Comparison of ENCODE assay signal across 14 mouse cellular contexts in the genomic region with DNA sequence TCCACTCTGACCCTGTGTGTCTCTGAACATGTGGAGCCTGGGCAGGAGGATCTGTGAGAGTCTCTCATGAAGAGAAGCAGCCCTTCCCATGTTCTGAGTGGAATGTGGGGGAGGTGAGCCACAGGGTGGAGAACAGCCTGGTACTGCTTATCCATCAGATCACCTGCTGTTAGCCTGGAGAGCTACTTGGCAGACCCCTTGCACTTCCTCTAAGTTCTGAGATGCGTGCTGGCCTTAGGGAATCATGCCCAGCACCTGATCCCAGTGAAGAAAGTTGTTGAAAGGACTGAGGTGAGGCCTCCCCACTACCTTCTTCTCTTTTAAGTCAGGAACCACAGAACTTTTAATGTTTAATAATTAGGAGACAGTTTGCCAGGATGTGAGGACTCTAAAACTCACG. TPM values are rescaled to one million over a fixed set of nuclear protein-coding genes. Genes with fewer than 3 reads are reported as not detected.
DNase-seq lines count a peak whose midpoint lies in the region; ATAC-seq and TF ChIP-seq lines count a peak whose summit lies in the region.
"Not testable (repeated sequence)": the region's sequence is repeated elsewhere in the genome, so short reads cannot be mapped to it uniquely, and the experiment has no call there.
"Had no signal": no experiment of that assay in that cellular context is flagged by ENCODE, and none has a peak within 500 bp of the region (broad histone marks: within the 10 kb centered on the region; RNA-seq: fewer than 3 reads in every experiment).

No protein-coding gene starts in this region.

- 44% methylated on average over 2 of the region's 2 CpGs for WGBS in heart, embryonic 10.5 days
- WGBS in heart, embryonic 15.5 days, result 35% methylated on average over 2 of the region's 2 CpGs
- 61% methylated on average over 2 of the region's 2 CpGs for WGBS in stomach, postnatal 0 days

- TF ChIP-seq EP300 in stomach, postnatal 0 days (optimal IDR thresholded peaks at IDR 0.05), result not testable (repeated sequence)

- H3K27me3 ChIP-seq in G1E (ENCODE audit: insufficient read depth, low read length); heart, embryonic 10.5 days (ENCODE audit: insufficient read depth, poor library complexity, severe bottlenecking); heart, embryonic 15.5 days; stomach, postnatal 0 days (ENCODE audit: control insufficient read depth, insufficient read depth, low read length): not testable (repeated sequence)

- H3K4me1 ChIP-seq in G1E (ENCODE audit: insufficient read depth, low read depth, low read length); heart, embryonic 10.5 days; heart, embryonic 15.5 days (replicated peaks); stomach, postnatal 0 days (replicated peaks; ENCODE audit: control insufficient read depth, insufficient read depth): not testable (repeated sequence)

- not testable (repeated sequence) for H3K9me3 ChIP-seq in G1E (replicated peaks); heart, embryonic 10.5 days; heart, embryonic 15.5 days (replicated peaks); stomach, postnatal 0 days (ENCODE audit: control insufficient read depth, low read length)

- not testable (repeated sequence) for H3K27ac ChIP-seq in heart, embryonic 10.5 days; heart, embryonic 15.5 days; stomach, postnatal 0 days (replicated peaks)

- not testable (repeated sequence) for H3K4me2 ChIP-seq in heart, embryonic 15.5 days; stomach, postnatal 0 days (replicated peaks; ENCODE audit: low read depth)

- H3K4me3 ChIP-seq in G1E (ENCODE audit: low read depth, low read length); heart, embryonic 10.5 days; heart, embryonic 15.5 days; stomach, postnatal 0 days (ENCODE audit: low read depth, low read length): not testable (repeated sequence)

- not testable (repeated sequence) for DNase-seq in G1E (ENCODE audit: low spot score); stomach, postnatal 0 days (ENCODE audit: low spot score)
- DNase-seq in MEL-GATA-1-ER (ENCODE audit: extremely low read depth, low read depth), result peak; percentile 22
- peak; percentile 61 for DNase-seq in heart, embryonic 10.5 days (ENCODE audit: low spot score)

- H3K9ac ChIP-seq in heart, embryonic 15.5 days; stomach, postnatal 0 days (ENCODE audit: low read length): not testable (repeated sequence)

- H3K36me3 ChIP-seq in G1E (replicated peaks); heart, embryonic 10.5 days; heart, embryonic 15.5 days; stomach, postnatal 0 days (ENCODE audit: control insufficient read depth, insufficient read depth, low read length): not testable (repeated sequence)

- peak; percentile 51; the same call in 1 of the 2 replicates for ATAC-seq in G1E (ENCODE audit: extremely low read depth, insufficient number of reproducible peaks, low FRiP score, poor library complexity, severe bottlenecking)
- 0 out of 2 replicates have a peak, but pooled peaks have one; percentile 35 for ATAC-seq in heart, embryonic 15.5 days (replicated peaks; ENCODE audit: insufficient number of reproducible peaks, insufficient read depth, low FRiP score, low read depth)
- peak; percentile 44; the same call in 1 of the 2 replicates for ATAC-seq in megakaryocyte progenitor cell, adult 5-6 weeks (replicated peaks; ENCODE audit: poor library complexity)
- peak; percentile 53; the same call in 1 of the 2 replicates for ATAC-seq in stomach, postnatal 0 days (ENCODE audit: low FRiP score, low TSS enrichment)

- not testable (repeated sequence) for TF ChIP-seq CTCF in G1E (IDR thresholded peaks at IDR 0.05; ENCODE audit: low read depth, low read length); stomach, postnatal 0 days (IDR thresholded peaks at IDR 0.05; ENCODE audit: low read depth)

RNA-seq across cellular contexts. Expression of a gene that starts 5.0 kb away (rescaled TPM):
- total RNA-seq in G1E (2014; fragmentation: Nextera tagmentation), result 1.1 TPM in 1 of 2 replicates, not detected in the other
- total RNA-seq in G1E (2017), result 0.22 TPM in 1 of 2 replicates, not detected in the other
- not detected in 2 replicates for polyA plus RNA-seq in G1E (2012)
- polyA plus RNA-seq in heart, embryonic 10.5 days (2016; fragmentation: Nextera tagmentation; extraction: Ambion mirVana), result 0.07 TPM in 1 of 2 replicates, not detected in the other
- polyA plus RNA-seq in heart, embryonic 15.5 days (2015; fragmentation: Nextera tagmentation; extraction: Ambion mirVana), result not detected in 2 replicates
- not detected in 2 replicates for total RNA-seq in megakaryocyte progenitor cell, adult 5-6 weeks (2015)
- total RNA-seq in megakaryocyte progenitor cell, adult 5-6 weeks (2017), result not detected in 2 replicates
- 0.07 and 0.10 TPM in 2 replicates for polyA plus RNA-seq in stomach, postnatal 0 days (2015; fragmentation: Nextera tagmentation; extraction: Ambion mirVana)
- total RNA-seq: CH12.LX; common myeloid progenitor, adult 5-6 weeks had no signal
- polyA plus RNA-seq: CD4-positive, CD25-positive, alpha-beta regulatory T cell, adult 4 months; embryonic facial prominence, embryonic 11.5 days; embryonic facial prominence, embryonic 13.5 days; erythroblast, embryonic 14.5 days; forebrain, embryonic 10.5 days; forebrain, embryonic 14.5 days had no signal
